Mouse (Mus musculus) fibroblast of lung, adult 2 months (primary cell): ENCODE data around the gene Gm884.
"Not testable (repeated sequence)": the region's sequence is repeated elsewhere in the genome, so short reads cannot be mapped to it uniquely, and the experiment has no call there.

Experiments
- DNase-seq: peaks from one replicate; pipeline ENCODE4 v3.0.0-alpha.2; 2011; ENCODE audit warnings: low read depth

Gm884 gene

DNA sequence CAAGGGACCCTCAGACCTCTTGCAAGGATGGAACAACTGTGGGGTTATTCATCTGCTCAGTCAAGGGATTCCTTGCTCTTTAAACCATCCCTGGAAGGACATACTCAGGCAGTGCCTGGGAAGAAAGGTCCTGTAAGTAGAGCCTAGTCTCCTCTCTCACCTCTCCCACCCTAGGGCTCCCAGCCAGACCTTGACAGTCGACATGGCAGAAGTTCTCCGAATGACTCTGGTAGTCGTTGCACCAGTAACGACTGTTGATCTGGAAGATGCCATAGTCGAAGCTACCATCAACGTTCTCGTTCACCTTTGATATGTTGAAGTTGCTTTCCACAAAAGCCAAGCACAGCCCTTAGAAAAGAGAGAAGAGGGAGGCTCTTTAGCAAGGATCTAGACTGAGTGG, 13.9 kb upstream of the Gm884 start:
- no peak for DNase-seq

DNA sequence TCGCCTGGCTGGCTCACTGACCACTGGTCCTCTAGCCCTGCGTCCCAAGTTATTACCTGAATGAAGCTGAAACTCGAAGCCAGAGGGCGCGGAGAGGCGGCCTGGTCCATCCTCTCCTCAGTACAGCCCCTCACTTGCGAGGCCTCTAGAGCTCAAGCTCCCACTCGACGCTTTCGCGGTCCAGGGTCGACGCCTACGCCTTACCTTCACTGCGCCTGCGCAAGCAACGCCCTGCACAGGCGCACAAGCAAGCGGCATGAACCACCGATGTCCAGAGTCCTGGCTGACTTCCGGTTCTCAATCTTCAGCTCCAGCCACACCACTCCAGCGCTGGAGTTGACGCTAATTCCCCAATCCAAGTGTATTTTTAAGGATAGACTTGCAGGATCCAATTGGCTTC, 6.5 kb upstream of the Gm884 start:
- no peak for DNase-seq

DNA sequence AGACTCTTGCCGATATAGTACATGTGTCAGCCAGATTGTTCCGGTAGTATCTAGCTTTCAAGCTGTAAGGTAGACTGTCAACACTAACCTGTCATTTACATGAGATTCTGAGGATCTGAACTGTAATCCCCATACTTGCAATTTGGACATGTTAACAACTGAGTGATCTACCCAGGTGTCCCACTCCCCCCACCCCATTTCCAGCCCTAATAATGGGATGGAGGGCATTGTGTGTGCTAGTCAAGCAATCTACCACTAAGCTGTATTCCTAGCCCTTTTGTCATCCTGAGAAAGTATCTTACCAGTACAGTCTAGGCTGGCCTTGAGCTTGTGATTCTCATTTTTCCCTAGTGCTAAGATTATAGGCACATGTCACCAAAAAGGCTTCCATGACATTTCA, 10.2 kb downstream of the Gm884 start:
- no peak for DNase-seq

DNA sequence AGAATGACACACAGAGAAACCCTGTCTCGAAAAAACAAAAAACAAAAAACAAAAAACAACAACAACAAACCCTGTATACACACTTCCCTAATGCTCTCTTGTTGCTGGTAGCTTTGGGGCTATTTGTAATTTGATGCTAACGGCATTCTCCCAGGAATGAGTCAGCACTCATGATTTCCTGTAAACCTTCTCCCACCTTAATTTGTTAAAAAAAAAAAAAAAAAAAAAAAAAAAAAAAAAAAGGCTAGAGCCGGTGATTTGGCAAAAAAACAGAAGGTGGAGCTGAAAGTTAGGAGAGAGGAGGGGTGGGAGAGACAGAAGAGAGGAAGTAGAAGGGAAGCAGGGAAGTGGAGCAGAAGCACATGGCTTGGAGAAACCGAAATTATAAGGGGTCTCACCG, 14.3 kb downstream of the Gm884 start:
- DNase-seq, result no peak

DNA sequence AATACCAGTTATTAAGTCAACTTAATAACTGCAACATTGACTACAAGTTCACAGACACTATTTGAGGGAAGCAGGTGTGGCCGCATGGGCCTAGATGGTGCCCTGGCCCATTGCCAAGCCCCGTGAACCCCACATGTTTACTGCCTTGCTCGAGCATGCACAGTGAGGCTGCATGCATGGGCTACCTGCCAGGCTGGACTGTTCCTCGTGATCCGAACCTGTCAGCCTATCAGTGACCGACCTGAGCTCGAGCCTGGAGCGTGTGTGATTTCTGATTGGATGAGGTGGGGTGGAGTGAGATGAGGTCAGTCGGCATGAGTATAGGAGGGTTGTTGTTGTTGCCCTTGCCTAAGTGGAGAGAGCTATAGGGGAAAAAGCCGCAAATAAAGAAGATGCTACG, 42.6 kb downstream of the Gm884 start:
- DNase-seq, result no peak

DNA sequence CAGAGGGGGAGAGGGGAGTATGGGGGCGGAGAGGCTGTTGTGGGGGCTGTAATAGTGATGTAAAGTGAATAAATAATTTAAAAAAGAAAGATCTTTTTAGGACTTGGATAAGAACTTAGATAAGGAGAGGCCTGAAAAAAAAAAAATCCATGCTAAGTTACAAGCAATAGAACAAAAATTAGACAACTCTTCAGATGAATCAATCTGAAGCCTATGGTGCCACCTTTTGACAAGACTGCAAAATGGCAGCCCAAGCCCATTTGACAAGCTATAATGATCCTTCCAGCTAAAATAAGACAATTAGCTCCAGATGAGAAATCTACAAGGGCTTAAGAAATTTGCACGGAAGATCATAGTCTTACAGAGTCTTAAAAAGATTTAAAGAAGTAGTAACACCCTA, 64.9 kb downstream of the Gm884 start:
- DNase-seq, result no peak

DNA sequence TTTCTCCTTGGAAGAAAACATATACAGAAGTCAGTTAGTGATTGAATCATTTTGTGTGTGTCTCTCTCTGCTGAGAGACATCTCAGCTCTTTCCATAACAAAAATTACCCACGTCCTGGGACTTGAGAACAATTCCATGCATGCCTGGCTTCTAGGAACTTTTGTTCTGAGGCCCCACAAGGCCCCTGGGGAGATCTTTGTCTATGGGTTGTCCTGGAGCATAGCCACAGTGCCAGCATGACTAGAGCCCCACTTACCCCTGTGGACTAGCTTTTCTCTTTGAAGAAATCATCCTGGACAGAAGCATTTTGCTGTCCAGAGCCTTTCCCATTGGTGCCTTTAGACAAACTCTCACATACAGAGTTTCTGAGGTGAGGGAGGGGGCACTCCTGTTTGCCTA, 86.0 kb downstream of the Gm884 start:
- not testable (repeated sequence) for DNase-seq

DNA sequence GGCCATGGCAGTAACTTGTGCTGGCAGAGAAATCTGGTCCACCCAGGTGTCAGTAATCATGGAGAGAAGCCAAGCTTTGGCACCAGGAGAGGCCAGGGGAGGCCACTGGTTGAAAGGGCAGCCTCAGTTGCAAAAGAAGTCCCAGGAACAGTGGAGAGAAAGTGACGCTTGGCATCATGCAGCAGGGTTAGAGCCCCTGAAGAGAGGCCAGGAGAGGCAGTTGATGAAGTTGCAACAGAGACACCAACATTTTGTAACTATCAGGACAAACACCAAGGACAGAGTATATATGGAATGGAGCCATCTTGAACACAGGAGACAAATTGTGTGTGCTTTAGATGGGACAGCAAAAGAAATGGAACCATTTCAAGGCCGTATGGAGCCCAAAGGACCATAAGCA, 108.8 kb downstream of the Gm884 start:
- no peak for DNase-seq

DNA sequence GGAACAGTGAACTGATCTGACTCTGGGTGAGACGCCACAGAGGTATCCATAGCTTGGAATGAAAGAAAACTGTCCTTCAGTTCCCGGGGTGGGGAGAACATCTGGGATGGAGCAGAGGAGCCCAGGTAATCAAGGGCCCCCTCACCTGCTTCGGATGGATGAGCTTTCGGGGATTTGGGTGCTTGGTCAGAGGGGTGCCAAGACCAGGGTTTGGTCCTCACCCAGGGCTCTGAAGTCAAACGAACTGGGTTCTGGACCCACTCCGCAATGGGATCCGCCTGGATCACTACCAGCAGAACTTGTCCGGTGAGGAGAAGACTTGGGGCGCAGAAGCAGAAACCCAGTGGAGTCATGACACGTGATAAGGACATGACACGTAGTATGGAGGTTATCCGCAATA, 116.4 kb downstream of the Gm884 start, which contains the start of gene Lrrc37a:
Gene Lrrc37a, minus strand, starts transcription at position 101 of the 400 bp plus-strand sequence.
- DNase-seq, result no peak
